Mouse (Mus musculus) kidney, adult 2 months (tissue): Measurements from ENCODE around the gene Ahcyl2.

Experiments
- CTCF ChIP-seq: fragments of 200-500 bp; conservative IDR thresholded peaks from 2 replicates; pipeline ENCODE4 v1.5.1; 2011; ENCODE audit warnings: low read depth, mild to moderate bottlenecking, control low read depth, low read length, moderate library complexity, mixed read lengths; ENCODE audit not compliant: insufficient read depth, insufficient read length
- POLR2A ChIP-seq: fragments of 200-500 bp; IDR thresholded peaks from one replicate; pipeline ENCODE4 v1.6.1; 2011; ENCODE audit warnings: low read depth, low read length, control low read depth

- TF ChIP-seq CTCF (no peak), POLR2A (no peak)
Measured at GRCm38 (mm10) chr6:29820314-29820713, 52.5 kb downstream of the Ahcyl2 start.
